Mouse (Mus musculus) embryonic fibroblast, embryonic 13.5 days (primary cell): ENCODE measurements at regions not wholly inside any gene's neighbourhood (a gene's known extent, or its start where the extent isn't known, plus 50 kb on each side); places are given as distances from the start of the nearest gene placed in this dataset.

Source experiments
- CTCF ChIP-seq: IDR thresholded peaks from 2 replicates; pipeline ENCODE4 v1.5.1; 2011; ENCODE audit warnings: mild to moderate bottlenecking, control low read depth, low read length, moderate library complexity, borderline replicate concordance; ENCODE audit not compliant: insufficient read depth
- POLR2A ChIP-seq: IDR thresholded peaks from 2 replicates; pipeline ENCODE4 v1.6.1; 2011; ENCODE audit warnings: low read depth, mild to moderate bottlenecking, control low read depth, low read length, moderate library complexity

GRCm38 (mm10) chr12:26100140-26100539, 314.9 kb downstream of the Rnf144a start:
- TF ChIP-seq POLR2A (no peak), CTCF (no peak)
